Mouse (Mus musculus) B cell, adult 67 days (primary cell): ENCODE results near the gene Exoc7. TPM values are rescaled to one million over a fixed set of nuclear protein-coding genes. Genes with fewer than 3 reads are reported as not detected.

Source experiments
- total RNA-seq, 2 experiments: library from RNA; stranded (reverse); gene quantifications; 4 replicates each; pipeline ENCODE4 v1.2.4; 2023

Gene Exoc7
- total RNA-seq = 10 to 100 TPM; 57.8 to 69.4 TPM

DNA sequence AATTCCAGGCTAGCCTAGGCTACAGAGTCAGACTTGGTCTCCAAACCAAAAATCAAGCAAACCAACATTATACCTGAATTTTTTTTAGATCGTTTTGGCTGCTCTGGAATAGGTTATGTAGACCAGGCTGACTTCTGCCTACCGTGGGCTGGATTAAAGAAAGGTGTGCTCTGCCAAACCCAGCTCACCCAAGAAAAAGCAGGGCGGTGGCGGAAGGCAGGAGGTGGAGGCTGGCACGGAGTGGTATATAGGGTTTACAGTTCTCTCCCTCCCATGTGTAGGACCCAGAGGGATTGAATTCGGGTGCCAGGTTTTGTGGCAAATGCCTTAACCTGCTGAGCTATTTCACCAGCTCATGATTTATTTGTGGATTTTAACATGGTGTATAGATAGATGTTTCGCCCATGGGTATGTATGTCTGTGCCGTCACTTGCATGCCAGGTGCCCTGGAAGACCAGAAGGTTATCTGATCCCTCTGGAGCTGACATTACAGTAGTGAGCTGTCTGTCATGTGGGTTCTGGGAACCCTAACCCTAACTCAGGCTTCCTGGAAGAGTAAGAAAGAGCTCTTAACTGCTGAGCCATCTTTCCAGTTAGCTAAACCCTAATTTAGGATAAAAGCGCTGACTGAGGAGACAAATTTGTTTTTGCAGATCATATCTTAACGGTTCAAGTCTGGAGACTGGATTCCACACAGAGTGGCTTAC, at the start of gene Exoc7:
TSS of gene Exoc7 (minus strand) at position 215 of the 707 bp plus-strand sequence.

DNA sequence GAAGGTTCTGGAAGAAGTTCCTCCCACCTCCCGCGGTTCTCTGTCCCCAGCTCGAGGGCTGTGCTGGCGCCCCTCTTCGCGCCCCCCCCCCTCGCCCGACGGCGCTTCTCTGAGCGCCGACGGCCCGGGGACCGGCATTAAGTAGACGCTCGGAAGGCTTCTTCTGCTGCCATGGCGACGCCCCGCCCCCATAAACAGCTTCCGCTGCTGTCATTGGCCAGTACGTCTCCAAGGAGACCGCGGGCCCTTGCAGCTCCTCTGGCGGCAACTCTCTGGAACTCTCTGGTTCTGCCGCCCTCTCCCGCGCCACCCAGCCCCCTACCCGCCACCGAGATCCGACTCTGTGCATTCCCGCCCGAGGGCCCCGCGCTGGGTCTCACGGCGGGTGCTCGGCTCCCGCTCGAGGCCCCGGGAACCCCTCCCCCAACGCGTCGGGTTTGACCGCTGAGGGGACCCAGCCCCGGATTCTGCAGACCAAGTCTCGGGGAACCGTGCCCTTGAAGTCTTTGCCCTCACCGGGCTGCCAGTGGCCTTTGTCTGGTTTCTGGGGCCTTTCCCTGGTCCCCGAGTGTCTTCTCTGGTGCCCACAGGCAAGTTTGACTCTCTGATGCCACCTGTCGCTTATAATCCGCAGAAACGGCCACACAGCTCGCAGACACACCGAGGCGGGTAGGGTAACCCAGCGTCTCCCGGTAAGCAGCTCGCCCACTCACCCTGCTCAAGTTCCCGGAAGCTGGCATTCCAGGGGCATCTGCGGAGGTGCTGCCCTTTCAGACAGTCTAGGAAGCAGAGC, 28.4 kb upstream of the Exoc7 start, which contains the start of gene Foxj1:
TSS of gene Foxj1 (minus strand) at position 156 of the 793 bp plus-strand sequence.

DNA sequence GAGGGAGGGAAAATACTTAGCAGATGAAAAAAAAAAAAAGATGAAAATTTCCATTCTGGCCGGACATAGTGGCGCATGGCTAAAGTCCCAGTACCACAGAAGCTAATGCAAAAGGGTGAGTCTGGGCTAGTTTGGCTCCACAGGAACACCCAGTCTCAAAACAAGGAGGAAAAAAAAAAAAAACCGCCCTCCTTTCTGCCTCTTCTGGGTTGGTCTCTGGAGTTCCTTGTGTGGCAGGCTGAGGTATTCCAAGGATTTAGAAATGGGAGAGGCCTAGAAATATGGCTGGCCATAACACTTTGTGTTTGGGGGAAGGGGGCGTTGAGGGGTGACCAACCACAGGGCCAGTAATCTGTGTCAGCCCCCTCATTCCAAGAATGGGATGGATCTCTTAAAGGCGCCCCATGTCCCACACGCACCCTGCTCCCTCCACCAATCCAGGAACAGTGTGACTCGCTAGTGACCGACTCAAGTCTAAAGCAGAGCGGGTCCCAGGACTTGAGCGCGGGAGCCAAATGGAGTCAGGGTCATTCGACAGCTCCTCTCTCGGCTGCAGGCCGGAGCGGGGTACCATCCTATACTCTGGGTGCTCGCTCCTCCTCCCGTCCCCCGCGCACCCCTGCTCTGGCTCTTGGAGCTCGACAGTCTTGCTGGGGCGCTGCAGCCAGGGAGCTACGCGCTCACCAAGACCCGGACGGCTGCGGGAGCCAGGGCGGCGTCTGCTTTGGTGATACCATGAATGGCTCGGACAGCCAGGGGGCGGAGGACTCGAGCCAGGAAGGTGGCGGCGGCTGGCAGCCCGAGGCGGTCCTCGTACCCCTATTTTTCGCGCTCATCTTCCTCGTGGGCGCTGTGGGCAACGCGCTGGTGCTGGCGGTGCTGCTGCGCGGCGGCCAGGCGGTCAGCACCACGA, 26.0 kb downstream of the Exoc7 start, which contains the start of gene Galr2:
TSS of gene Galr2 (plus strand) at position 189 of the 913 bp plus-strand sequence.

DNA sequence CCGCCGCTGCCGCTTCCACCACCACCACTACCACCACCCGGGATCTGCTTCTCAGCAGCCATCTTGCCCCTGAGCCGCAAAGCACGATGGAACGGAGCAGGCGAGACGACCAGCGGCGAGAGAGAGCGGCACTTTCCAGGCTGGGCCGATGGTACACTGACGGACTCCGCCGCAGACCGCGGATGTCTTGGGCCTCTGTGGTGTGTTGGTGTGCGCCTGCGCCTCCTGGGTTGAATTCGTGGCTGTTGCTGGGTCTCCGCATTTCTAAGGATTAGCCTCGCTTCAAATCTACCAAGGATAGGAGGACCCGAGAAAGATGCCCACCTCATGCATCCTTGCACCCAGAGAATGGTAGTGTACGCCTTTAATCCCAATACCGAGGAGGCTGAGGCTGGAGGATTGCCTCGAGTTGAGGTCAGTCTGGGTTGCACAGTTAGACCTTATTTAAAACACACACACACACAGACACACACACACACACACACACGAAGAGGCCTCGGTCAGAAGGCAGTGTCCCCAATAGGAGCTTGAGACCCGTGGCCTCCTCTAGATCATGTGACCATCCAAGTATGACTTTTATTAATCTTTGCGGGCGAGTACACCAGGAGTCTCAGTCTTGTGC, 32.9 kb downstream of the Exoc7 start, which contains the start of gene Srp68:
TSS of gene Srp68 (minus strand) at position 173 of the 622 bp plus-strand sequence.

Other genes with a start within 250 kb of the Exoc7 start
- gene Unc13d, start 229.3 kb downstream of the Exoc7 start, total RNA-seq = 10 to 100 TPM; 60.6 to 74.3 TPM
- gene Wbp2, start 220.2 kb downstream of the Exoc7 start, total RNA-seq = 100 to 1,000 TPM; 237 to 270 TPM
- gene Trim47, start 180.0 kb downstream of the Exoc7 start, total RNA-seq = under 1 TPM in 1 of 2 experiments, not detected in 1; 0.87 TPM
- 10 to 100 TPM; 41.8 to 52.2 TPM for gene Trim65, start 176.1 kb downstream of the Exoc7 start, total RNA-seq
- gene Mrpl38, start 168.4 kb downstream of the Exoc7 start, total RNA-seq = 10 to 100 TPM; 65.1 to 73.5 TPM
- 10 to 100 TPM; 37.6 to 45.8 TPM for gene Fbf1, start 139.1 kb downstream of the Exoc7 start, total RNA-seq
- gene Ten1, start 108.4 kb downstream of the Exoc7 start, total RNA-seq = 10 to 100 TPM; 38.1 to 49.3 TPM
- 10 to 100 TPM; 33.7 to 34.9 TPM for gene Acox1, start 108.2 kb downstream of the Exoc7 start, total RNA-seq
- under 1 TPM in 1 of 2 experiments, not detected in 1; 0.09 TPM for gene Evpl, start 69.2 kb downstream of the Exoc7 start, total RNA-seq
- gene Srp68, start 33.0 kb downstream of the Exoc7 start, total RNA-seq = 10 to 100 TPM; 57.8 to 61.5 TPM
- gene Galr2, start 26.3 kb downstream of the Exoc7 start, total RNA-seq = under 1 TPM; 0.26 to 0.42 TPM
- gene Foxj1, start 28.2 kb upstream of the Exoc7 start, total RNA-seq = 1 to 10 TPM; 2.0 to 2.1 TPM
- gene Rnf157, start 105.8 kb upstream of the Exoc7 start, total RNA-seq = 10 to 100 TPM; 37.0 to 58.0 TPM
- 10 to 100 TPM; 65.7 to 72.0 TPM for gene Ubald2, start 126.9 kb upstream of the Exoc7 start, total RNA-seq
- gene Qrich2, start 159.0 kb upstream of the Exoc7 start, total RNA-seq = under 1 TPM in 1 of 2 experiments, not detected in 1; 0.30 TPM
- 10 to 100 TPM; 93.6 to 97.6 TPM for gene Prpsap1, start 187.0 kb upstream of the Exoc7 start, total RNA-seq
- under 1 TPM; 0.12 TPM for gene Sphk1, start 223.7 kb upstream of the Exoc7 start, total RNA-seq